Mouse (Mus musculus) MEL (cell line): ENCODE results near the gene Mical3. TPM values are rescaled to one million over a fixed set of nuclear protein-coding genes. Genes with fewer than 3 reads are reported as not detected.

Source experiments
- DNase-seq: peaks from one replicate; pipeline ENCODE4 v3.0.0; 2011; ENCODE audit warnings: low read depth, low spot score
- H3K27ac ChIP-seq: 2 replicates; pipeline ENCODE4 v1.5.1; 2012; ENCODE audit warnings: low read depth, mild to moderate bottlenecking, control low read depth, low read length, moderate library complexity; ENCODE audit not compliant: control insufficient read depth
- H3K27me3 ChIP-seq, 2 experiments: fragments of 150-350 bp in 1 of 2; sonication (generic) in 1 of 2; 2 replicates each; pipeline ENCODE4 v1.6.1; 2012; ENCODE audit warnings: low read length in 2 of 2, mild to moderate bottlenecking in 2 of 2, improper control_type of control experiment in 1 of 2, moderate library complexity in 1 of 2; ENCODE audit not compliant: insufficient read depth in 2 of 2, control insufficient read depth in 1 of 2
- H3K36me3 ChIP-seq, 2 experiments: 2 replicates each; pipeline ENCODE4 v1.6.1; 2012 to 2014; ENCODE audit warnings: low read length in 2 of 2, improper control_type of control experiment in 1 of 2, inconsistent platforms in 1 of 2, mild to moderate bottlenecking in 1 of 2; ENCODE audit not compliant: insufficient read depth in 2 of 2, control insufficient read depth in 1 of 2
- H3K4me1 ChIP-seq, 2 experiments: fragments of 150-350 bp in 1 of 2; sonication (generic) in 1 of 2; 2 replicates each; pipeline ENCODE4 v1.6.1; 2012; ENCODE audit warnings: low read length in 2 of 2, improper control_type of control experiment in 1 of 2, mild to moderate bottlenecking in 1 of 2; ENCODE audit not compliant: insufficient read depth in 2 of 2, control insufficient read depth in 1 of 2
- H3K4me3 ChIP-seq, 2 experiments: fragments of 150-350 bp in 1 of 2; sonication (generic) in 1 of 2; 2 replicates each; pipeline ENCODE4 v1.5.1; 2012; ENCODE audit warnings: low read depth in 2 of 2, low read length in 2 of 2, mild to moderate bottlenecking in 2 of 2, moderate library complexity in 2 of 2, control low read depth in 1 of 2, improper control_type of control experiment in 1 of 2; ENCODE audit not compliant: control insufficient read depth in 1 of 2, insufficient read depth in 1 of 2
- H3K79me2 ChIP-seq: 2 replicates; pipeline ENCODE4 v1.6.1; 2012; ENCODE audit warnings: mild to moderate bottlenecking, low read length, moderate library complexity; ENCODE audit not compliant: control insufficient read depth, poor library complexity, insufficient read depth
- H3K9ac ChIP-seq: 2 replicates; pipeline ENCODE4 v1.6.1; 2012; ENCODE audit warnings: low read depth, mild to moderate bottlenecking, control low read depth, low read length, moderate library complexity; ENCODE audit not compliant: control insufficient read depth, poor library complexity, severe bottlenecking
- H3K9me3 ChIP-seq: fragments of 150-350 bp; sonication (generic); replicated peaks from 2 replicates; pipeline ENCODE4 v1.6.1; 2012; ENCODE audit warnings: mild to moderate bottlenecking, low read length, improper control_type of control experiment, moderate library complexity; ENCODE audit not compliant: insufficient read depth
- BHLHE40 ChIP-seq: IDR thresholded peaks from 2 replicates; pipeline ENCODE4 v1.6.1; 2012; ENCODE audit warnings: low read depth, mild to moderate bottlenecking, inconsistent platforms, low read length, improper control_type of control experiment, borderline replicate concordance
- CHD1 ChIP-seq: IDR thresholded peaks from 2 replicates; pipeline ENCODE4 v1.6.1; 2012; ENCODE audit warnings: low read depth, mild to moderate bottlenecking, inconsistent platforms, low read length, improper control_type of control experiment
- CHD2 ChIP-seq: IDR thresholded peaks from 2 replicates; pipeline ENCODE4 v1.6.1; 2011; ENCODE audit warnings: low read length, improper control_type of control experiment
- CTCF ChIP-seq, 3 experiments: IDR thresholded peaks in 2 of 3; conservative IDR thresholded peaks in 1 of 3; 2 replicates each; pipeline ENCODE4 v1.5.1; 2011 to 2012; ENCODE audit warnings: low read length in 3 of 3, low read depth in 2 of 3, mild to moderate bottlenecking in 2 of 3, improper control_type of control experiment in 1 of 3, inconsistent platforms in 1 of 3, mixed read lengths in 1 of 3, moderate library complexity in 1 of 3; ENCODE audit not compliant: control insufficient read depth in 1 of 3, insufficient read depth in 1 of 3, poor library complexity in 1 of 3, severe bottlenecking in 1 of 3
- E2F4 ChIP-seq: IDR thresholded peaks from 2 replicates; pipeline ENCODE4 v1.6.1; 2011; ENCODE audit warnings: low read depth, low read length, improper control_type of control experiment, borderline replicate concordance
- EP300 ChIP-seq, 2 experiments: IDR thresholded peaks; 2 replicates each; pipeline ENCODE4 v1.6.1; 2011; ENCODE audit warnings: improper control_type of control experiment in 2 of 2, low read length in 2 of 2, low read depth in 1 of 2, mild to moderate bottlenecking in 1 of 2
- ETS1 ChIP-seq: IDR thresholded peaks from 2 replicates; pipeline ENCODE4 v1.6.1; 2012; ENCODE audit warnings: low read depth, mild to moderate bottlenecking, inconsistent platforms, low read length, improper control_type of control experiment, moderate library complexity
- HCFC1 ChIP-seq: IDR thresholded peaks from 2 replicates; pipeline ENCODE4 v1.6.1; 2012; ENCODE audit warnings: low read depth, mild to moderate bottlenecking, inconsistent platforms, low read length, improper control_type of control experiment, moderate library complexity
- JUND ChIP-seq: IDR thresholded peaks from 2 replicates; pipeline ENCODE4 v1.6.1; 2011; ENCODE audit warnings: low read depth, mild to moderate bottlenecking, improper control_type of control experiment, low read length
- MAFK ChIP-seq: IDR thresholded peaks from 2 replicates; pipeline ENCODE4 v1.6.1; 2011; ENCODE audit warnings: low read depth, mild to moderate bottlenecking, low read length, improper control_type of control experiment, borderline replicate concordance
- MAX ChIP-seq: IDR thresholded peaks from 2 replicates; pipeline ENCODE4 v1.6.1; 2011; ENCODE audit warnings: low read length, improper control_type of control experiment
- MEF2A ChIP-seq: IDR thresholded peaks from 2 replicates; pipeline ENCODE4 v1.6.1; 2014; ENCODE audit warnings: low read depth, mild to moderate bottlenecking, inconsistent platforms, low read length, improper control_type of control experiment; ENCODE audit not compliant: poor library complexity, insufficient replicate concordance, severe bottlenecking; ENCODE audit errors: extremely low read depth
- MXI1 ChIP-seq: IDR thresholded peaks from 2 replicates; pipeline ENCODE4 v1.6.1; 2011; ENCODE audit warnings: mild to moderate bottlenecking, low read depth, low read length, improper control_type of control experiment
- MYB ChIP-seq: IDR thresholded peaks from 2 replicates; pipeline ENCODE4 v1.6.1; 2011; ENCODE audit warnings: mild to moderate bottlenecking, low read depth, low read length, improper control_type of control experiment
- NELFE ChIP-seq: IDR thresholded peaks from 2 replicates; pipeline ENCODE4 v1.6.1; 2011; ENCODE audit warnings: low read depth, low read length, improper control_type of control experiment
- NRF1 ChIP-seq: IDR thresholded peaks from 2 replicates; pipeline ENCODE4 v1.6.1; 2014; ENCODE audit warnings: low read depth, mild to moderate bottlenecking, inconsistent platforms, low read length, improper control_type of control experiment, moderate library complexity; ENCODE audit not compliant: poor library complexity, insufficient read depth, severe bottlenecking
- POLR2A ChIP-seq, 2 experiments: IDR thresholded peaks; 2 replicates each; pipeline ENCODE4 v1.6.1; 2011 to 2012; ENCODE audit warnings: low read length in 2 of 2, mild to moderate bottlenecking in 2 of 2, control low read depth in 1 of 2, improper control_type of control experiment in 1 of 2, low read depth in 1 of 2, moderate library complexity in 1 of 2; ENCODE audit not compliant: control insufficient read depth in 1 of 2, insufficient read depth in 1 of 2, poor library complexity in 1 of 2
- POLR2AphosphoS2 ChIP-seq: IDR thresholded peaks from 2 replicates; pipeline ENCODE4 v1.6.1; 2011; ENCODE audit warnings: low read length, improper control_type of control experiment
- RAD21 ChIP-seq: IDR thresholded peaks from 2 replicates; pipeline ENCODE4 v1.6.1; 2011; ENCODE audit warnings: mild to moderate bottlenecking, low read depth, low read length, improper control_type of control experiment
- RCOR1 ChIP-seq: IDR thresholded peaks from 2 replicates; pipeline ENCODE4 v1.6.1; 2012; ENCODE audit warnings: low read depth, mild to moderate bottlenecking, inconsistent platforms, low read length, improper control_type of control experiment
- SIN3A ChIP-seq: IDR thresholded peaks from 2 replicates; pipeline ENCODE4 v1.6.1; 2012; ENCODE audit warnings: low read length, improper control_type of control experiment, inconsistent platforms
- TCF12 ChIP-seq: IDR thresholded peaks from 2 replicates; pipeline ENCODE4 v1.6.1; 2014; ENCODE audit warnings: low read depth, mild to moderate bottlenecking, inconsistent platforms, low read length, improper control_type of control experiment, moderate library complexity
- UBTF ChIP-seq: IDR thresholded peaks from 2 replicates; pipeline ENCODE4 v1.6.1; 2012; ENCODE audit warnings: low read depth, mild to moderate bottlenecking, inconsistent platforms, low read length, improper control_type of control experiment, moderate library complexity, borderline replicate concordance; ENCODE audit not compliant: insufficient read depth
- USF2 ChIP-seq, 2 experiments: IDR thresholded peaks; 2 replicates each; pipeline ENCODE4 v1.6.1; 2011 to 2012; ENCODE audit warnings: improper control_type of control experiment in 2 of 2, low read length in 2 of 2, borderline replicate concordance in 1 of 2, inconsistent platforms in 1 of 2, low read depth in 1 of 2, mild to moderate bottlenecking in 1 of 2; ENCODE audit not compliant: insufficient read depth in 1 of 2
- ZC3H11A ChIP-seq: IDR thresholded peaks from 2 replicates; pipeline ENCODE4 v1.6.1; 2012; ENCODE audit warnings: low read depth, mild to moderate bottlenecking, inconsistent platforms, low read length, improper control_type of control experiment
- ZKSCAN1 ChIP-seq: IDR thresholded peaks from 2 replicates; pipeline ENCODE4 v1.6.1; 2012; ENCODE audit warnings: low read depth, mild to moderate bottlenecking, inconsistent platforms, low read length, improper control_type of control experiment, moderate library complexity
- ZMIZ1 ChIP-seq: IDR thresholded peaks from 2 replicates; pipeline ENCODE4 v1.6.1; 2012; ENCODE audit warnings: low read depth, mild to moderate bottlenecking, inconsistent platforms, low read length, improper control_type of control experiment, moderate library complexity
- polyA plus RNA-seq, 2 experiments: library from polyadenylated mRNA; stranded (reverse) in 1 of 2; unstranded in 1 of 2; fragments of >175 nt in 1 of 2; fragments of >200 nt in 1 of 2; gene quantifications; 2 replicates each; pipeline versions ENCODE4 v1.2.1 to v1.2.4; 2012; ENCODE audit warnings: low replicate concordance in 2 of 2, low read depth in 1 of 2; ENCODE audit not compliant: insufficient read length in 2 of 2, insufficient read depth in 1 of 2, missing spikeins in 1 of 2
- total RNA-seq: library from RNA; depleted of rRNA; stranded (reverse); fragments of 300-350 nt; gene quantifications from 2 replicates; pipeline ENCODE4 v1.2.3, GENCODE M21; 2012

The Mical3 gene
- total and polyA plus RNA-seq, 3 experiments = 19.8 to 125 (median 31.4) TPM

DNA sequence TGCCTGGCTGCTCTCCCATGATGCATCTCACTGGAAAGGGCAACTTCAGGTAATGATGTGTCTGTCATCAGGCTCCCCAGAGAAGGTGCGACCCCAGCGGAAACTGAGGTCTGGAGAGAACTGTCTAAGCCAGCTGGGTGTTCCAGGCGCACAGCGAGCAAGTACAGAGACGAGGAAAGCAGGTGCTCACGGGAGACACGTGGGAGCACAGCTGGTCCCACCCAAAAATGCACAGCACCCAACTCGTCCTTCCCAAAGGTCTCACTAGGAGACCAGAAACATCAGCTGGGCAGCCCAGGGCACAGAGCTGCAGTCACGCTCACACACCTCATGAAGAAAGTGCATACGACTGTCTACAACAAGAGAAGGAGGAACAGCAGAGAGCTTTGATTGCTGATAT, 43.7 kb downstream of the Mical3 start:
- H3K27me3 ChIP-seq = no peaks in the 10 kb centered on the region
- no peak overlapping the region for H3K4me3 ChIP-seq
- peaks cover 56% of the 10 kb centered on the region for H3K79me2 ChIP-seq
- H3K36me3 ChIP-seq = peaks cover 10 to 18% of the 10 kb centered on the region in 2 experiments
- no peak overlapping the region for H3K27ac ChIP-seq
- no peak for TF ChIP-seq MAX
- no peak for TF ChIP-seq ZMIZ1
- TF ChIP-seq MYB = no peak
- TF ChIP-seq CHD1 = no peak
- no peak for TF ChIP-seq UBTF
- no peak for TF ChIP-seq POLR2AphosphoS2
- no peak for TF ChIP-seq POLR2A (IDR thresholded peaks at IDR 0.05; ENCODE audit: control insufficient read depth in 1 of 2, insufficient read depth in 1 of 2, low read depth in 1 of 2, low read length in 2 of 2, poor library complexity in 1 of 2)
- no peak for TF ChIP-seq CTCF (IDR thresholded peaks at IDR 0.05 in 2 of 3, conservative IDR thresholded peaks at IDR 0.05 in 1 of 3; ENCODE audit: control insufficient read depth in 1 of 3, insufficient read depth in 1 of 3, low read depth in 2 of 3, low read length in 3 of 3, poor library complexity in 1 of 3, severe bottlenecking in 1 of 3)
- TF ChIP-seq ETS1 = no peak
- TF ChIP-seq JUND = no peak
- no peak for TF ChIP-seq HCFC1
- H3K9me3 ChIP-seq = no peaks in the 10 kb centered on the region
- DNase-seq = no peak
- peaks cover 14 to 20% of the 10 kb centered on the region in 2 experiments for H3K4me1 ChIP-seq
- no peak overlapping the region for H3K9ac ChIP-seq

DNA sequence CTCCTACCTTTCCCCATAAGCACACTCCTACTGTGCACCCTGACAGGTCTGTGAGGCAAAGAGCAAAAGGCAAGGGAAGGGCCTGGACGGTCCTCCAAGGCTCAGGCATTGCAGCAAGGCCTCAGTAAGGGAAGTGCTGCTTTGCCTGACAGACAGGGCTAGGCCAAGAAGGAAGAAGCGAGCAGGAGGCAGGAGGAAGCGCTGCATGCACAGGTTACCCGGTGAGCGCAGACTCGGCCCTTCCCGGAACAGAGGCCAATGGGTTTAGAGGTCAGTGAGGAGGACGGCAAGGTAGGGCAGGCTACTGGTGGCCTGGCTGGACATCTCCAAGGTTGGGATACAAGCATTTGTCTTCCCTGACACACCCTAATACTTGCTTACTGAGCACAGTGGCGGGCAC, 44.6 kb downstream of the Mical3 start:
- Histone ChIP-seq H3K27me3 (no peaks in the 10 kb centered on the region), H3K36me3 (peaks cover 5 to 17% of the 10 kb centered on the region in 2 experiments), H3K79me2 (peaks cover 60% of the 10 kb centered on the region), H3K4me1 (peaks cover 14 to 20% of the 10 kb centered on the region in 2 experiments), H3K9ac (no peak overlapping the region), H3K9me3 (no peaks in the 10 kb centered on the region), H3K27ac (no peak overlapping the region), H3K4me3 (no peak overlapping the region)
- no peak for DNase-seq
- TF ChIP-seq USF2 (IDR thresholded peaks at IDR 0.05; ENCODE audit: borderline replicate concordance in 1 of 2, insufficient read depth in 1 of 2, low read depth in 1 of 2, low read length in 2 of 2) = no peak
- TF ChIP-seq POLR2AphosphoS2 = no peak
- TF ChIP-seq NELFE = no peak
- no peak for TF ChIP-seq MAFK
- no peak for TF ChIP-seq HCFC1
- no peak for TF ChIP-seq ZC3H11A
- TF ChIP-seq SIN3A = no peak
- TF ChIP-seq BHLHE40 = no peak
- TF ChIP-seq MXI1 = no peak
- TF ChIP-seq EP300 (IDR thresholded peaks at IDR 0.05; ENCODE audit: low read depth in 1 of 2, low read length in 2 of 2) = no peak
- no peak for TF ChIP-seq CHD2
- no peak for TF ChIP-seq MEF2A
- no peak for TF ChIP-seq CHD1
- TF ChIP-seq MYB = no peak
- no peak for TF ChIP-seq NRF1
- no peak for TF ChIP-seq RAD21
- no peak for TF ChIP-seq ZKSCAN1
- TF ChIP-seq TCF12 = no peak
- no peak for TF ChIP-seq RCOR1
- TF ChIP-seq E2F4 = no peak
